13 mouse cellular contexts compared by ENCODE assay signal in the genomic region with DNA sequence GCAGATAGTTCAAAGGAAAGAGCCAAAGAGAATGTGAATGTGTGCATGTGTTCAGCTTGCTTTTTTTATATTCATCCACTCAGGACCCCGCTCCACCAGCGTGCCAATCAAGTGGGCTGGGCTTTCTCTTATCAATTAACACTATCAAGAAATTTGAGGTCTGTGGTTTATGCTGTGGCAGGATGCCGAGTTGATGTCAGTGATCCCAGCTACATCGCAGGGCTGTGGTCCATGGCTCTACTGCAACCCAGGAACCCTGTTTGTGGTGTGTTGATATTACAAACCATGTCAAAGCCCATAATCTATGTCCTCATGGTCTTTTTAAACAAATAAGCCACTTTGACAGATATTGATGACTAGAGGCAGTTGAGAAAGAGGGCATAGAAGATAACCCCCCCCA.
DNase-seq lines count a peak whose midpoint lies in the region; ATAC-seq lines count a peak whose summit lies in the region.
"Had no signal": no experiment of that assay in that cellular context is flagged by ENCODE, and none has a peak within 500 bp of the region (broad histone marks: within the 10 kb centered on the region; RNA-seq: fewer than 3 reads in every experiment).

No protein-coding gene starts in this region.

- ATAC-seq in activated CD4-positive, CD25-positive, alpha-beta regulatory T cell, adult 4 months: peak; percentile 60
- ATAC-seq in megakaryocyte-erythroid progenitor cell, adult 5-6 weeks (replicated peaks; ENCODE audit: low FRiP score, low TSS enrichment, poor library complexity, severe bottlenecking): peak; percentile 37; the same call in 1 of the 2 replicates
- ATAC-seq: forebrain, embryonic 14.5 days; intestine, postnatal 0 days had no signal

- intact Hi-C loops in gastrocnemius, postnatal 36 days (cut with DNase I): no loop called here

- peak; percentile 31 for DNase-seq in CD4-positive, CD25-positive, alpha-beta regulatory T cell, adult 2 months (ENCODE audit: low read depth, low spot score)
- DNase-seq in gastrocnemius, postnatal 36 days: no peak
- DNase-seq in embryo, embryonic 10 days (ENCODE audit: low spot score): no peak
- DNase-seq in layer of hippocampus, postnatal 25 days (ENCODE audit: extremely low spot score in 1 of 2, low spot score in 1 of 2): no peak
- DNase-seq: adrenal gland, postnatal 14 days; cerebellum, adult 11-12 months; cerebellum, adult 9-10 months; cerebellum, postnatal 25 days; gastrocnemius, postnatal 10 days had no signal
